Mouse (Mus musculus): Measurements from ENCODE around the gene Zfp748.

The Zfp748 gene

GRCm38 (mm10) chr13:67553730-67554129, at the start of gene Zfp748:
TSS of gene Zfp748 (minus strand) at chr13:67553830.
- no peak for DNase-seq

GRCm38 (mm10) chr13:67572591-67573189, 19.1 kb upstream of the Zfp748 start:
- no peak for DNase-seq

GRCm38 (mm10) chr13:67552505-67553346, 904 bp downstream of the Zfp748 start:
- peak; percentile 75 to 76 for DNase-seq

- DNase-seq = no peak
Observed at GRCm38 (mm10) chr13:67545941-67546340, 7.7 kb downstream of the Zfp748 start.

- DNase-seq = no peak
Observed at GRCm38 (mm10) chr13:67527049-67527730, 26.4 kb downstream of the Zfp748 start.

GRCm38 (mm10) chr13:67525753-67526410, 27.7 kb downstream of the Zfp748 start, which contains the start of the genes Gm26965 and Zfp87:
TSS of gene Gm26965 (minus strand) at chr13:67526151.
TSS of gene Zfp87 (minus strand) at chr13:67526177.
- DNase-seq = peak; percentile 85

GRCm38 (mm10) chr13:67500908-67501307, 52.7 kb downstream of the Zfp748 start:
- DNase-seq = no peak

- DNase-seq = peak; percentile 65 to 76
Observed at GRCm38 (mm10) chr13:67500084-67500719, 53.4 kb downstream of the Zfp748 start, which contains the start of gene Zfp58. TSS of gene Zfp58 (minus strand) at chr13:67500555.

- DNase-seq = no peak
Observed at GRCm38 (mm10) chr13:67495631-67496030, 58.0 kb downstream of the Zfp748 start.

Data from spleen, adult 18-20 months (tissue).